Mouse (Mus musculus) liver, embryonic 16.5 days (tissue): ENCODE results near the gene Inpp4b. TPM values are rescaled to one million over a fixed set of nuclear protein-coding genes. Genes with fewer than 3 reads are reported as not detected.

Source experiments
- ATAC-seq: fragments of 200-750 bp; cut with Nextera tagmentation; 2 replicates; pipeline ENCODE4 v1.8.0; 2017; ENCODE audit warnings: low read depth, mild to moderate bottlenecking, moderate number of reproducible peaks, moderate library complexity
- H3K27ac ChIP-seq: fragments of 300-500 bp; sonication (generic); 2 replicates; pipeline ENCODE4 v1.5.1; 2014; ENCODE audit warnings: mild to moderate bottlenecking, low read length
- H3K27me3 ChIP-seq: fragments of 300-500 bp; sonication (generic); 2 replicates; pipeline ENCODE4 v1.6.1; 2014; ENCODE audit warnings: low read depth, low read length, mixed read lengths; ENCODE audit not compliant: control insufficient read depth, insufficient read depth
- H3K36me3 ChIP-seq: fragments of 300-500 bp; sonication (generic); 2 replicates; pipeline ENCODE4 v1.6.1; 2014; ENCODE audit warnings: mild to moderate bottlenecking; ENCODE audit not compliant: control insufficient read depth, insufficient read depth
- H3K4me1 ChIP-seq: fragments of 300-500 bp; sonication (generic); 2 replicates; pipeline ENCODE4 v1.6.1; 2014; ENCODE audit warnings: low read depth, low read length, mixed read lengths; ENCODE audit not compliant: control insufficient read depth
- H3K4me2 ChIP-seq: fragments of 300-500 bp; sonication (generic); 2 replicates; pipeline ENCODE4 v1.6.1; 2014; ENCODE audit warnings: low read depth, low read length, mixed read lengths
- H3K4me3 ChIP-seq: fragments of 300-500 bp; sonication (generic); 2 replicates; pipeline ENCODE4 v1.5.1; 2014; ENCODE audit warnings: low read depth, mild to moderate bottlenecking, low read length
- H3K9ac ChIP-seq: fragments of 300-500 bp; sonication (generic); 2 replicates; pipeline ENCODE4 v1.6.1; 2014; ENCODE audit warnings: low read depth, low read length
- H3K9me3 ChIP-seq: fragments of 300-500 bp; sonication (generic); replicated peaks from 2 replicates; pipeline ENCODE4 v1.6.1; 2016; ENCODE audit warnings: low read length; ENCODE audit not compliant: control insufficient read depth
- WGBS: fragments of 180-500 bp; shearing (Covaris S2); extraction: QIAGEN DNeasy Blood & Tissue Kit; methylation state at CpG from one replicate; pipeline ENCODE4 v1.1.7; 2014; ENCODE audit not compliant: insufficient replicate concordance; 5-methylcytosine and 5-hydroxymethylcytosine counted together
- polyA plus RNA-seq: library from polyadenylated mRNA; unstranded; fragments of >200 nt; fragmentation: Nextera tagmentation; extraction: Ambion mirVana; gene quantifications from 2 replicates; pipeline ENCODE4 v1.2.1, GENCODE M21; 2015

Inpp4b gene
- polyA plus RNA-seq, 1 experiment from 2014 or later = 1.5 TPM

GRCm38 (mm10) chr8:81578951-81579350 is 236.6 kb downstream of the Inpp4b start:
- Histone ChIP-seq H3K9me3 (no peaks in the 10 kb centered on the region), H3K27ac (no peak overlapping the region), H3K36me3 (no peaks in the 10 kb centered on the region), H3K27me3 (no peaks in the 10 kb centered on the region), H3K4me3 (no peak overlapping the region), H3K4me1 (no peaks in the 10 kb centered on the region), H3K4me2 (no peak overlapping the region), H3K9ac (no peak overlapping the region)
- no peak for ATAC-seq
- 65% methylated on average over 3 of the region's 3 CpGs for WGBS

- no peak for ATAC-seq
- Histone ChIP-seq H3K4me2 (no peak overlapping the region), H3K9me3 (no peaks in the 10 kb centered on the region), H3K4me3 (no peak overlapping the region), H3K27me3 (no peaks in the 10 kb centered on the region), H3K4me1 (no peaks in the 10 kb centered on the region), H3K36me3 (no peaks in the 10 kb centered on the region), H3K9ac (no peak overlapping the region), H3K27ac (no peak overlapping the region)
- 45% methylated on average over 2 of the region's 2 CpGs for WGBS
These were observed 239.6 kb downstream of the Inpp4b start for GRCm38 (mm10) chr8:81581817-81582437.

- H3K9me3 ChIP-seq = no peaks in the 10 kb centered on the region
- no peaks in the 10 kb centered on the region for H3K4me1 ChIP-seq
- H3K27ac ChIP-seq = no peak overlapping the region
- no peaks in the 10 kb centered on the region for H3K36me3 ChIP-seq
- no peaks in the 10 kb centered on the region for H3K27me3 ChIP-seq
- no peak overlapping the region for H3K4me3 ChIP-seq
- ATAC-seq = no peak
- no peak overlapping the region for H3K9ac ChIP-seq
- no peak overlapping the region for H3K4me2 ChIP-seq
- WGBS = 46% methylated on average over 1 of the region's 1 CpGs
These were observed 240.6 kb downstream of the Inpp4b start for GRCm38 (mm10) chr8:81582906-81583305.

- no peak for ATAC-seq
- 78% methylated on average over 5 of the region's 5 CpGs for WGBS
- no peaks in the 10 kb centered on the region for H3K27me3 ChIP-seq
- no peaks in the 10 kb centered on the region for H3K36me3 ChIP-seq
- H3K9me3 ChIP-seq = no peaks in the 10 kb centered on the region
- H3K4me1 ChIP-seq = no peaks in the 10 kb centered on the region
- no peak overlapping the region for H3K4me3 ChIP-seq
- H3K9ac ChIP-seq = no peak overlapping the region
- no peak overlapping the region for H3K4me2 ChIP-seq
- H3K27ac ChIP-seq = no peak overlapping the region
These were observed 244.4 kb downstream of the Inpp4b start for GRCm38 (mm10) chr8:81586783-81587182.

GRCm38 (mm10) chr8:81594134-81594714 is 251.9 kb downstream of the Inpp4b start:
- Histone ChIP-seq H3K9ac (no peak overlapping the region), H3K27ac (no peak overlapping the region), H3K36me3 (no peaks in the 10 kb centered on the region), H3K4me1 (no peaks in the 10 kb centered on the region), H3K4me2 (no peak overlapping the region), H3K9me3 (no peaks in the 10 kb centered on the region), H3K4me3 (no peak overlapping the region), H3K27me3 (no peaks in the 10 kb centered on the region)
- no peak for ATAC-seq
- 51% methylated on average over 3 of the region's 3 CpGs for WGBS

- no peaks in the 10 kb centered on the region for H3K4me1 ChIP-seq
- no peak overlapping the region for H3K4me2 ChIP-seq
- no peaks in the 10 kb centered on the region for H3K36me3 ChIP-seq
- H3K27ac ChIP-seq = no peak overlapping the region
- no peak overlapping the region for H3K9ac ChIP-seq
- H3K27me3 ChIP-seq = no peaks in the 10 kb centered on the region
- no peak overlapping the region for H3K4me3 ChIP-seq
- 60% methylated on average over 4 of the region's 4 CpGs for WGBS
- no peak for ATAC-seq
- H3K9me3 ChIP-seq = no peaks in the 10 kb centered on the region
These were observed 256.9 kb downstream of the Inpp4b start for GRCm38 (mm10) chr8:81599209-81599608.

- no peaks in the 10 kb centered on the region for H3K9me3 ChIP-seq
- H3K9ac ChIP-seq = no peak overlapping the region
- no peaks in the 10 kb centered on the region for H3K4me1 ChIP-seq
- H3K4me3 ChIP-seq = no peak overlapping the region
- no peak for ATAC-seq
- H3K4me2 ChIP-seq = no peak overlapping the region
- no peaks in the 10 kb centered on the region for H3K36me3 ChIP-seq
- H3K27ac ChIP-seq = no peak overlapping the region
- no peaks in the 10 kb centered on the region for H3K27me3 ChIP-seq
These were observed 258.8 kb downstream of the Inpp4b start for GRCm38 (mm10) chr8:81601136-81601535.

GRCm38 (mm10) chr8:81608082-81608481 is 265.7 kb downstream of the Inpp4b start:
- no peaks in the 10 kb centered on the region for H3K4me1 ChIP-seq
- H3K9ac ChIP-seq = no peak overlapping the region
- ATAC-seq = no peak
- 76% methylated on average over 1 of the region's 1 CpGs for WGBS
- H3K27ac ChIP-seq = no peak overlapping the region
- H3K4me2 ChIP-seq = no peak overlapping the region
- no peaks in the 10 kb centered on the region for H3K36me3 ChIP-seq
- H3K9me3 ChIP-seq = no peaks in the 10 kb centered on the region
- no peaks in the 10 kb centered on the region for H3K27me3 ChIP-seq
- no peak overlapping the region for H3K4me3 ChIP-seq

- Histone ChIP-seq H3K4me1 (no peaks in the 10 kb centered on the region), H3K27me3 (no peaks in the 10 kb centered on the region), H3K4me2 (no peak overlapping the region), H3K27ac (no peak overlapping the region), H3K9me3 (no peaks in the 10 kb centered on the region), H3K36me3 (no peaks in the 10 kb centered on the region), H3K4me3 (no peak overlapping the region), H3K9ac (no peak overlapping the region)
- WGBS = 41% methylated on average over 4 of the region's 4 CpGs
- ATAC-seq = no peak
These were observed 266.7 kb downstream of the Inpp4b start for GRCm38 (mm10) chr8:81609064-81609463.
